In genomic region chr5:73647261-73647900, GRCm38 (mm10) we compare ENCODE assay signal across 8 mouse cellular contexts. TPM values are rescaled to one million over a fixed set of nuclear protein-coding genes. Genes with fewer than 3 reads are reported as not detected.
DNase-seq lines count a peak whose midpoint lies in the region; ATAC-seq lines count a peak whose summit lies in the region.

Gene Sgcb (minus strand): TSS chr5:73647790.

- no peaks in the 10 kb centered on the region for H3K9me3 ChIP-seq in embryonic facial prominence, embryonic 15.5 days (replicated peaks)
- no peaks in the 10 kb centered on the region for H3K9me3 ChIP-seq in heart, embryonic 10.5 days
- H3K9me3 ChIP-seq in kidney, embryonic 15.5 days (replicated peaks), result no peaks in the 10 kb centered on the region

- H3K36me3 ChIP-seq in embryonic facial prominence, embryonic 15.5 days, result 0 out of 2 replicates have a peak, but pooled peaks cover under 1% of the 10 kb centered on the region
- peaks cover 4% of the 10 kb centered on the region; the same call in 1 of the 2 replicates for H3K36me3 ChIP-seq in heart, embryonic 10.5 days
- no peaks in the 10 kb centered on the region for H3K36me3 ChIP-seq in kidney, embryonic 15.5 days

- DNase-seq in 3T3-L1 (ENCODE audit: low read depth, low spot score) (peak; percentile 46), liver (peak; percentile 76)
- DNase-seq in adrenal gland, postnatal 4 days (ENCODE audit: low spot score in 2 of 2), result peak; percentile 67 to 77
- peak; percentile 93 for DNase-seq in heart, embryonic 10.5 days (ENCODE audit: low spot score)
- DNase-seq in spleen, postnatal 36 days (ENCODE audit: low spot score in 2 of 2), result peak; percentile 79 to 80

- peaks cover 45% of the 10 kb centered on the region for H3K27me3 ChIP-seq in embryonic facial prominence, embryonic 15.5 days
- H3K27me3 ChIP-seq in heart, embryonic 10.5 days (ENCODE audit: insufficient read depth, poor library complexity, severe bottlenecking), result peaks cover 56% of the 10 kb centered on the region
- peaks cover 48% of the 10 kb centered on the region for H3K27me3 ChIP-seq in kidney, embryonic 15.5 days

- WGBS in embryonic facial prominence, embryonic 15.5 days, result under 1% methylated on average over 62 of the region's 62 CpGs
- WGBS in heart, embryonic 10.5 days, result under 1% methylated on average over 62 of the region's 62 CpGs
- WGBS in kidney, embryonic 15.5 days, result under 1% methylated on average over 59 of the region's 62 CpGs

- H3K4me2 ChIP-seq in embryonic facial prominence, embryonic 15.5 days (replicated peaks), result peak within 1 kb of the TSS; percentile 87
- H3K4me2 ChIP-seq in kidney, embryonic 15.5 days, result peak within 1 kb of the TSS; percentile 84

- peak; percentile 85 for ATAC-seq in embryonic facial prominence, embryonic 15.5 days (ENCODE audit: insufficient number of reproducible peaks, low FRiP score, low TSS enrichment, low read depth)
- ATAC-seq in kidney, embryonic 15.5 days (replicated peaks; ENCODE audit: low FRiP score), result peak; percentile 93
- peak; percentile 18; the same call in 1 of the 2 replicates for ATAC-seq in monocyte, adult 5-6 weeks (replicated peaks; ENCODE audit: insufficient number of reproducible peaks, low FRiP score, low TSS enrichment, poor library complexity, severe bottlenecking)

- H3K4me3 ChIP-seq in embryonic facial prominence, embryonic 15.5 days (replicated peaks), result peak within 1 kb of the TSS; percentile 85
- peak within 1 kb of the TSS; percentile 88 for H3K4me3 ChIP-seq in heart, embryonic 10.5 days
- H3K4me3 ChIP-seq in kidney, embryonic 15.5 days (replicated peaks), result peak within 1 kb of the TSS; percentile 81

- H3K4me1 ChIP-seq in embryonic facial prominence, embryonic 15.5 days, result peaks cover 32% of the 10 kb centered on the region
- peaks cover 22% of the 10 kb centered on the region for H3K4me1 ChIP-seq in heart, embryonic 10.5 days
- peaks cover 31% of the 10 kb centered on the region for H3K4me1 ChIP-seq in kidney, embryonic 15.5 days

- H3K9ac ChIP-seq in embryonic facial prominence, embryonic 15.5 days, result peak within 1 kb of the TSS; percentile 65
- peak within 1 kb of the TSS; percentile 51 for H3K9ac ChIP-seq in kidney, embryonic 15.5 days

- peak within 1 kb of the TSS; percentile 63; the same call in 1 of the 2 replicates for H3K27ac ChIP-seq in embryonic facial prominence, embryonic 15.5 days (replicated peaks)
- peak within 1 kb of the TSS; percentile 89 for H3K27ac ChIP-seq in heart, embryonic 10.5 days
- H3K27ac ChIP-seq in kidney, embryonic 15.5 days, result peak within 1 kb of the TSS; percentile 52; the same call in 1 of the 2 replicates

RNA-seq across cellular contexts. Expression of gene Sgcb, which starts in this region (rescaled TPM):
- total RNA-seq in adrenal gland, postnatal 4 days (2021), result 10 to 100 TPM; 26.8 to 29.7 TPM
- 39.8 and 44.1 TPM in 2 replicates for polyA plus RNA-seq in embryonic facial prominence, embryonic 15.5 days (2015; fragmentation: Nextera tagmentation; extraction: Ambion mirVana)
- polyA plus RNA-seq in heart, embryonic 10.5 days (2016; fragmentation: Nextera tagmentation; extraction: Ambion mirVana), result 22.8 and 26.0 TPM in 2 replicates
- 24.5 and 25.0 TPM in 2 replicates for polyA plus RNA-seq in kidney, embryonic 15.5 days (2015; fragmentation: Nextera tagmentation; extraction: Ambion mirVana)
- 0.67 to 3.4 TPM (median 2.3 TPM) in 3 replicates for total RNA-seq in monocyte, adult 5-6 weeks (2017)

Comparison
In these comparisons a context has a peak if more than half of its experiments do, and no peak if none do; other contexts are left out.
1. Peak in every context shown above with its lines: DNase-seq, ATAC-seq, H3K4me3 ChIP-seq and H3K27ac ChIP-seq.
2. ATAC-seq: peak in every context shown above with its lines; median percentile 93 in kidney, embryonic 15.5 days; 85 in embryonic facial prominence, embryonic 15.5 days; 18 in monocyte, adult 5-6 weeks.